Mouse (Mus musculus) G1E (cell line): ENCODE measurements around the gene Hk2. TPM values are rescaled to one million over a fixed set of nuclear protein-coding genes. Genes with fewer than 3 reads are reported as not detected.

Experiments
- ATAC-seq: 2 replicates; pipeline ENCODE4 v1.8.0; 2016; ENCODE audit warnings: mild to moderate bottlenecking; ENCODE audit not compliant: insufficient number of reproducible peaks, poor library complexity, low FRiP score, severe bottlenecking; ENCODE audit errors: extremely low read depth
- DNase-seq: peaks from one replicate; pipeline ENCODE4 v3.0.0; 2012; ENCODE audit warnings: low spot score
- H3K27me3 ChIP-seq: 2 replicates; pipeline ENCODE4 v1.6.1; 2012; ENCODE audit warnings: mild to moderate bottlenecking, low read length, inconsistent platforms; ENCODE audit not compliant: insufficient read depth
- H3K36me3 ChIP-seq: replicated peaks from 2 replicates; pipeline ENCODE3; 2012; ENCODE audit warnings: mild to moderate bottlenecking, inconsistent platforms
- H3K4me1 ChIP-seq: 2 replicates; pipeline ENCODE4 v1.6.1; 2012; ENCODE audit warnings: low read depth, low read length, inconsistent platforms, mixed read lengths; ENCODE audit not compliant: insufficient read depth
- H3K4me3 ChIP-seq: 2 replicates; pipeline ENCODE4 v1.5.1; 2012; ENCODE audit warnings: low read depth, mild to moderate bottlenecking, inconsistent platforms, low read length, moderate library complexity, mixed read lengths
- H3K9me3 ChIP-seq: replicated peaks from 2 replicates; pipeline ENCODE4 v1.6.1; 2012; ENCODE audit warnings: inconsistent platforms
- CTCF ChIP-seq: IDR thresholded peaks from 2 replicates; pipeline ENCODE4 v1.5.1; 2012; ENCODE audit warnings: low read depth, low read length, inconsistent platforms, mixed read lengths
- GATA1 ChIP-seq: IDR thresholded peaks from 2 replicates; pipeline ENCODE4 v1.6.1; 2012; ENCODE audit warnings: borderline replicate concordance, low read length, inconsistent platforms, mixed read lengths
- GATA2 ChIP-seq: IDR thresholded peaks from 2 replicates; pipeline ENCODE4 v1.6.1; 2012; ENCODE audit warnings: low read depth, low read length, inconsistent platforms, borderline replicate concordance
- POLR2AphosphoS5 ChIP-seq: IDR thresholded peaks from 2 replicates; pipeline ENCODE4 v1.6.1; 2012; ENCODE audit warnings: low read depth, low read length, inconsistent platforms; ENCODE audit not compliant: insufficient replicate concordance
- TAL1 ChIP-seq: conservative IDR thresholded peaks from 2 replicates; pipeline ENCODE4 v1.6.1; 2012; ENCODE audit warnings: low read depth, low read length, inconsistent platforms, mixed read lengths
- polyA plus RNA-seq: library from polyadenylated mRNA; stranded (reverse); fragments of >175 nt; gene quantifications from 2 replicates; pipeline ENCODE4 v1.2.3, GENCODE M21; 2012
- total RNA-seq, 2 experiments: library from RNA; stranded (forward) in 1 of 2; stranded (reverse) in 1 of 2; fragments of 200-1000 nt in 1 of 2; fragments of >200 nt in 1 of 2; fragmentation: Nextera tagmentation in 1 of 2; gene quantifications; 2 replicates each; pipeline ENCODE4 v1.2.3; 2014 to 2017

The Hk2 gene
- total and polyA plus RNA-seq, 3 experiments = 8.2 to 90.2 (median 52.4) TPM

DNA sequence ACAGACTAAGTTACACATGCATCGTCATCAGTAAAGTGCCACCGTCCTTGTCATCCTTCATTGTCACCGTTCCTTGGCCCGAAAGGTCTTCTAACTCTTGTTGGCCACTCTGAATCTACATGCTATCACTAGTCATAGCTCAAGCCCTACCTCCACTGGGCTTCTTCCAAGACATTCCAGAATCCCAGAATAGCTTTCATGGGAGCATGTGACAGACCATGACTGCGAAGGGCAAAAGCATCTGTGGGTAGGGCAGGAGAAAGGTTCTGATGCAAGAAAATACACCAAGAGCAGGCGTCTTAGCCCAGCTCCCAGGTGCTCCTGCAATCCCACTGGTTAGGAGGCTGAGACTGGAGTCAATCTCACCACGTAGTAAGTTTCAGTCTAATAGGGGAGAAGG is 22.5 kb downstream of the Hk2 start:
- Histone ChIP-seq H3K9me3 (no peaks in the 10 kb centered on the region), H3K36me3 (peaks cover 97% of the 10 kb centered on the region), H3K4me1 (peaks cover 61% of the 10 kb centered on the region), H3K27me3 (no peaks in the 10 kb centered on the region), H3K4me3 (no peak overlapping the region)
- ATAC-seq = no peak
- TF ChIP-seq GATA1 (no peak), CTCF (no peak), TAL1 (no peak), POLR2AphosphoS5 (no peak), GATA2 (no peak)
- DNase-seq = no peak

- H3K36me3 ChIP-seq = peaks cover 97% of the 10 kb centered on the region
- H3K4me3 ChIP-seq = no peak overlapping the region
- ATAC-seq = no peak
- no peak for TF ChIP-seq GATA2
- peaks cover 54% of the 10 kb centered on the region for H3K4me1 ChIP-seq
- H3K27me3 ChIP-seq = no peaks in the 10 kb centered on the region
- DNase-seq = no peak
- H3K9me3 ChIP-seq = no peaks in the 10 kb centered on the region
Measured at GRCm38 (mm10) chr6:82751031-82751430, 23.2 kb downstream of the Hk2 start.

- no peak overlapping the region for H3K4me3 ChIP-seq
- H3K9me3 ChIP-seq = no peaks in the 10 kb centered on the region
- peaks cover 97% of the 10 kb centered on the region for H3K36me3 ChIP-seq
- H3K27me3 ChIP-seq = no peaks in the 10 kb centered on the region
- DNase-seq (no peak), ATAC-seq (no peak)
- TF ChIP-seq GATA1 (no peak), POLR2AphosphoS5 (no peak), GATA2 (no peak), CTCF (no peak), TAL1 (no peak)
- H3K4me1 ChIP-seq = peaks cover 46% of the 10 kb centered on the region
Measured at GRCm38 (mm10) chr6:82750063-82750462, 24.2 kb downstream of the Hk2 start.

GRCm38 (mm10) chr6:82748106-82748672 is 26.1 kb downstream of the Hk2 start:
- Histone ChIP-seq H3K27me3 (no peaks in the 10 kb centered on the region), H3K4me1 (peaks cover 36% of the 10 kb centered on the region), H3K9me3 (no peaks in the 10 kb centered on the region), H3K36me3 (peaks cover 97% of the 10 kb centered on the region), H3K4me3 (no peak overlapping the region)
- DNase-seq = no peak
- ATAC-seq = no peak
- no peak for TF ChIP-seq POLR2AphosphoS5
- no peak for TF ChIP-seq TAL1
- no peak for TF ChIP-seq CTCF
- TF ChIP-seq GATA1 = no peak
- TF ChIP-seq GATA2 = no peak

DNA sequence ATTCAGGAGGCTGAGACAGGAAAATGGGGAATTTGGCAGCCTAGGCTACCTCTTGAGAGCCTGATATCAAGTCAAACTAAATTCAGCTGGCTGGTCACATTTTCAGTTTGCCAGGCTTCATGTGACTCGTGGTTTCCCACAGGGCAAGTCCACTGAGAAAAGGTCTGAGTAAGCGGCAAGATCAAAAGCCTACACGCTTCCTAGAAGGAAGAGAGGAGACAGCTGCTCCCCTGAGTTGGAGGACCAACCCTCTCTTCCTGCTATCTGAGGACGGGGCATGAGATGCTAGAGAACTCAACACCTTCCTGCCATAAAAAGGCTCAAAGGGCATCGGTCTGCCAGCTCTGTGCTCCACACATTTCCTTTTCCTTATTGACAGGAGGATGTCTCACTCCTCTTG is 27.2 kb downstream of the Hk2 start:
- ATAC-seq = no peak
- peaks cover 33% of the 10 kb centered on the region for H3K4me1 ChIP-seq
- no peak for TF ChIP-seq POLR2AphosphoS5
- TF ChIP-seq GATA2 = no peak
- no peak for TF ChIP-seq CTCF
- no peak for TF ChIP-seq TAL1
- no peak overlapping the region for H3K4me3 ChIP-seq
- H3K9me3 ChIP-seq = no peaks in the 10 kb centered on the region
- peaks cover 98% of the 10 kb centered on the region for H3K36me3 ChIP-seq
- H3K27me3 ChIP-seq = no peaks in the 10 kb centered on the region
- DNase-seq = no peak

DNA sequence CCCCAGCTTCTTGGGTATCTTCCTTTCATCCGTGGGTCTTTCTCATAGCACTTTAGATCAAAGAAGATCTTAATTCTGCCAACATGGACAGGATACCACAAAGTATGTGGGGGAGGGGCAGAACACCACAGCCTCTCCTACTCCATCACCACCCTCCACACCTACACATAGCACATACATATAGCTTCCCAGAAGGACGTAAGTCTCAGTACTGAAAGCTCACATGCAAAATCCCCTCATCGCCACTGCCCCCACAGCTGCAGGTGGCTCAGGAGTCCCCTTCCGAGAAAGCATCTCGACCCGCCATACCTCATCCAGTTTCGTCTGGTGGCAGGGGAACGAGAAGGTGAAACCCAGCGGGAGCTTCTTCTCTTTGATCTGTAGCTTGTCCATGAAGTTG is 29.7 kb downstream of the Hk2 start:
- Histone ChIP-seq H3K36me3 (peaks cover 96% of the 10 kb centered on the region), H3K4me3 (no peak overlapping the region), H3K27me3 (no peaks in the 10 kb centered on the region), H3K4me1 (peaks cover 24% of the 10 kb centered on the region), H3K9me3 (no peaks in the 10 kb centered on the region)
- DNase-seq (no peak), ATAC-seq (no peak)
- no peak for TF ChIP-seq CTCF
- TF ChIP-seq GATA1 = no peak
- no peak for TF ChIP-seq GATA2
- no peak for TF ChIP-seq POLR2AphosphoS5
- no peak for TF ChIP-seq TAL1

DNA sequence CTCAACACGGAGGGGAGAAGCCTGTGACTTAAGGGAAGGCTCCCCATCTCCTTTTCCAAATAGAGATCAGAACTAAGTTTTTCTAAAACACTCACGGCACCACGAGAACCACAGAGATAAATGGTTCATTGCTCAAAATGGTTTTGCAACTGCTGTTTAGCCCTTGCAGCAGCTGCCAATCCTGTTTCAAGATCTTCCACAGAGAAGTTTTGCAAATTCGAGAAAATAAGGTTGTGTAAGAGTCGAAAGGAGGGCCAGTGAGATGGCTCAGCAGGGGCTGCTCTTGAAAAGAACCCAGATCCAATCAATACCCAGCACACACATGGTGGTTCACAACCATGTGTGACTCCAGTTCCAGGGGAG is 32.8 kb downstream of the Hk2 start:
- H3K4me3 ChIP-seq = no peak overlapping the region
- peaks cover 17% of the 10 kb centered on the region for H3K4me1 ChIP-seq
- H3K9me3 ChIP-seq = no peaks in the 10 kb centered on the region
- no peak for ATAC-seq
- peaks cover 98% of the 10 kb centered on the region for H3K36me3 ChIP-seq
- DNase-seq = no peak
- TF ChIP-seq POLR2AphosphoS5 = no peak
- TF ChIP-seq TAL1 = no peak
- TF ChIP-seq GATA2 = no peak
- no peak for TF ChIP-seq CTCF
- no peak for TF ChIP-seq GATA1
- no peaks in the 10 kb centered on the region for H3K27me3 ChIP-seq
